Mouse (Mus musculus) limb, embryonic 14.5 days (tissue): ENCODE measurements at regions not wholly inside any gene's neighbourhood (a gene's known extent, or its start where the extent isn't known, plus 50 kb on each side); places are given as distances from the start of the nearest gene placed in this dataset.

Experiments
- ATAC-seq: fragments of 200-750 bp; cut with Nextera tagmentation; 2 replicates; pipeline ENCODE4 v1.8.0; 2017; ENCODE audit warnings: low read depth, moderate number of reproducible peaks, moderate TSS enrichment; ENCODE audit not compliant: low FRiP score
- DNase-seq: peaks from one replicate; pipeline ENCODE4 v3.0.0-alpha.2; 2015; ENCODE audit warnings: low spot score
- H3K27ac ChIP-seq: fragments of 300-500 bp; sonication (generic); replicated peaks from 2 replicates; pipeline ENCODE4 v1.5.1; 2014; ENCODE audit warnings: low read depth, mild to moderate bottlenecking, low read length, moderate library complexity, mixed read lengths
- H3K27me3 ChIP-seq: fragments of 300-500 bp; sonication (generic); 2 replicates; pipeline ENCODE4 v1.6.1; 2014; ENCODE audit warnings: low read length, mixed read lengths; ENCODE audit not compliant: control insufficient read depth, insufficient read depth
- H3K36me3 ChIP-seq: fragments of 300-500 bp; sonication (generic); 2 replicates; pipeline ENCODE4 v1.6.1; 2014; ENCODE audit warnings: mild to moderate bottlenecking, low read length, moderate library complexity, mixed read lengths; ENCODE audit not compliant: control insufficient read depth, insufficient read depth
- H3K4me1 ChIP-seq: fragments of 300-500 bp; sonication (generic); 2 replicates; pipeline ENCODE4 v1.6.1; 2014; ENCODE audit warnings: antibody characterized with exemption, low read length, mixed read lengths; ENCODE audit not compliant: control insufficient read depth, insufficient read depth
- H3K4me2 ChIP-seq: fragments of 300-500 bp; sonication (generic); replicated peaks from 2 replicates; pipeline ENCODE4 v1.6.1; 2014; ENCODE audit warnings: low read depth, mild to moderate bottlenecking, low read length, moderate library complexity; ENCODE audit not compliant: severe bottlenecking
- H3K4me3 ChIP-seq: fragments of 300-500 bp; sonication (generic); replicated peaks from 2 replicates; pipeline ENCODE4 v1.5.1; 2014; ENCODE audit warnings: low read length
- H3K9ac ChIP-seq: fragments of 300-500 bp; sonication (generic); 2 replicates; pipeline ENCODE4 v1.6.1; 2014; ENCODE audit warnings: mild to moderate bottlenecking, low read depth, low read length, moderate library complexity; ENCODE audit not compliant: severe bottlenecking
- H3K9me3 ChIP-seq: fragments of 300-500 bp; sonication (generic); 2 replicates; pipeline ENCODE4 v1.6.1; 2016; ENCODE audit warnings: low read length; ENCODE audit not compliant: control insufficient read depth
- POLR2A ChIP-seq: fragments of 200-500 bp; IDR thresholded peaks from 2 replicates; pipeline ENCODE4 v1.8.0; 2012; ENCODE audit warnings: inconsistent platforms, mild to moderate bottlenecking, moderate library complexity, borderline replicate concordance; ENCODE audit not compliant: insufficient read depth, insufficient read length; ENCODE audit errors: extremely low read depth
- WGBS: fragments of 180-500 bp; shearing (Covaris S2); extraction: QIAGEN DNeasy Blood & Tissue Kit; methylation state at CpG from one replicate; pipeline ENCODE4 v1.1.7; 2014; 5-methylcytosine and 5-hydroxymethylcytosine counted together

DNA sequence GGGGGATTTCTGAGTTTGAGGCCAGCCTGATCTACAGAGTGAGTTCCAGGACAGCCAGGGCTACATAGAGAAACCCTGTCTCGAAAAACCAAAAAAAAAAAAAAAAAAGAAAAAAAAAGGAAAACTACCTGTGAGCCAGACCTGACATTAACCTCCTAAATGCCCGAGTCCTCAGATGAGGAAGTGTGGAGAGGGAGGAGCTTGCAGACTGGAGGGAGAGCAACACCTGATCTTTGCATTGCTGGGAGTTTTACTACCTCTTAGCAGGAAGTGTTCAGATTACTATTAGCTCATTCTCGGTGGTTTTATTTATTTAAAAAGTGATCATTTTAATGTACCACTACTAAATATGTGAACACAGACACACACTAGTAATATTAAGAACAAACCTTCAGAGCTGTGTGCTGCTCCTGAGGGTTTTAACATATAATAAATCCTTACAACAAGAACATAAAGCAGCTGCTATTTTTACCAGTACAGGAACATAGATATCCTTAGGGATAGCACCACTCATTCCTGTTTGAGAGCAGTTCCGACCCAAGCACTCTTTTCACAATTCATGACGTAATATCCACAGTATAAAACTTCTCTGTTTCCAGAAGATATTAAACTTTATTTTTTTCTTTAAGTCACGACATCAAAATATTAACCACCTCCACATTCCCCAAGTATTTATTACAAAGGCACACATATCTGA is 133.7 kb downstream of the Nsun3 start:
- ATAC-seq, result peak; percentile 85

DNA sequence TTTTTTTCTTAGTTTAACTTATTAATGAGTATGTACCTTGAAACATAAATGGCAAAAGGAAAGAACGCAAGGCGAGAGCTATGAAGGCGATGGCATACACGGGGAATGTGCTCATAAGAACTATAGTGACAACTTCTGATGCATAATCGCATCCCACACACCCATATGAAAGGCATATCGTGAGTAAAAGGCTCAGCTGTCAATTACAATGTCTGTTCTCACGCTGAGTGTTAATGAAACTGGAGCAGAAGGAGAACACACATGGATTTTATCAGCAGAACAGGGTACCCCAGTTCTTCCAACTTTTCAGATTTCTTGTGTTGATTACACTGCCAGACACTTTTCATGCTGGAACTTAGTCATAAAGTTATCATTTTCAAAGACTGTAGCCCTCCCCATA is 135.8 kb downstream of the Nsun3 start:
- Histone ChIP-seq H3K36me3 (no peaks in the 10 kb centered on the region), H3K4me3 (no peak overlapping the region), H3K9me3 (no peaks in the 10 kb centered on the region), H3K4me1 (peaks cover 2% of the 10 kb centered on the region; the same call in 1 of the 2 replicates), H3K27me3 (no peaks in the 10 kb centered on the region), H3K27ac (no peak overlapping the region), H3K9ac (no peak overlapping the region), H3K4me2 (no peak overlapping the region)
- no peak for ATAC-seq
- no peak for DNase-seq
- TF ChIP-seq POLR2A, result no peak
- WGBS, result 72% methylated on average over 7 of the region's 7 CpGs

More for the DNA sequence above, 133.7 kb downstream of the Nsun3 start:
- H3K27me3 ChIP-seq, result no peaks in the 10 kb centered on the region
- H3K36me3 ChIP-seq, result no peaks in the 10 kb centered on the region
- H3K4me2 ChIP-seq, result no peak overlapping the region
- no peak overlapping the region for H3K27ac ChIP-seq
- peak; percentile 12 for DNase-seq
- TF ChIP-seq POLR2A, result no peak
- H3K9me3 ChIP-seq, result no peaks in the 10 kb centered on the region
- WGBS, result 33% methylated on average over 6 of the region's 6 CpGs
- no peak overlapping the region for H3K9ac ChIP-seq
- H3K4me1 ChIP-seq, result peaks cover 6% of the 10 kb centered on the region; the same call in 1 of the 2 replicates
- H3K4me3 ChIP-seq, result no peak overlapping the region

DNA sequence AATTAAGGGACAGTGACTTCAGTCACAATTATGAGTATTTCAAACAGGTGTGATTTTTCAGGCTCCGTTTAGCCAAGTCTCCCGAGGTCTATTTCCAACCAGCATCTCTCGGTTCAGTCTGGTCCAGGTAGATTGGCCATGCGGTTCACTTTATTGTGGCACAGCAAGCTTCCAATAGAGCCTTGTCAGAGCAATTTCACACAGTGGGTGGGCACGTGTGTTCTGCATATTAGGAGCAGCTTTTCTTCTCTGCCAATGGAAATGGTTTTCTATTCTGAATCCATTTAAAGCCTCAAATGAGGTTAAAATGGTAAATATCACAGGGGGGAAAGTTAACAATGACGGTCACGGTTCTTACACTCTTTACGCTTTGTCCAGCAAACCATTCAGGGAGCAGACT is 138.3 kb downstream of the Nsun3 start:
- 58% methylated on average over 8 of the region's 8 CpGs for WGBS
- DNase-seq, result no peak
- no peaks in the 10 kb centered on the region for H3K36me3 ChIP-seq

DNA sequence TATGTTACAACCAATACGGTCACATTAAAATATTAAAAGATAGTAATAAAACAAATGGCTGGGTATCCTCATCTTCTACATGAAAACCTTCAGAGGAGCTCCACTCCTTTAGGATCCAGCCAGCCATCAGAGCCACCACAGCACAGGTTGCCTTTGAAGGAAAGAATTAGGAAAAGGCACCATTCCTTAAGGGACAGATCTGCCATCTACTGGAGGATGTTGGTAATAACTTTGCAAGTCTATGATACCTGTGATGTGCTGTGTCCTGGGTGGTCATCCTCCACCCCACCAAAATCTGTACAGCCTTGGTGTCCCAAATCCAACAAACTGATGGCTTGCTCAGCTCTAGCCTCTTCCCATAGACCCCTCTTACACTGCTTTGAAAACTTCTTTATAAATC is 140.5 kb downstream of the Nsun3 start:
- ATAC-seq (peak; percentile 37; the same call in 1 of the 2 replicates), DNase-seq (peak; percentile 40)
- no peaks in the 10 kb centered on the region for H3K4me1 ChIP-seq
- H3K9ac ChIP-seq, result no peak overlapping the region
- no peak overlapping the region for H3K4me3 ChIP-seq
- 78% methylated on average over 1 of the region's 1 CpGs for WGBS
- H3K4me2 ChIP-seq, result no peak overlapping the region
- no peaks in the 10 kb centered on the region for H3K9me3 ChIP-seq
- no peaks in the 10 kb centered on the region for H3K36me3 ChIP-seq
- no peak for TF ChIP-seq POLR2A
- H3K27ac ChIP-seq, result no peak overlapping the region
- H3K27me3 ChIP-seq, result no peaks in the 10 kb centered on the region

More for the DNA sequence above, 138.3 kb downstream of the Nsun3 start:
- no peaks in the 10 kb centered on the region for H3K9me3 ChIP-seq
- no peak overlapping the region for H3K4me2 ChIP-seq
- H3K27me3 ChIP-seq, result no peaks in the 10 kb centered on the region
- peaks cover 2% of the 10 kb centered on the region; the same call in 1 of the 2 replicates for H3K4me1 ChIP-seq
- H3K9ac ChIP-seq, result no peak overlapping the region
- ATAC-seq, result no peak
- no peak for TF ChIP-seq POLR2A
- H3K27ac ChIP-seq, result no peak overlapping the region
- no peak overlapping the region for H3K4me3 ChIP-seq

DNA sequence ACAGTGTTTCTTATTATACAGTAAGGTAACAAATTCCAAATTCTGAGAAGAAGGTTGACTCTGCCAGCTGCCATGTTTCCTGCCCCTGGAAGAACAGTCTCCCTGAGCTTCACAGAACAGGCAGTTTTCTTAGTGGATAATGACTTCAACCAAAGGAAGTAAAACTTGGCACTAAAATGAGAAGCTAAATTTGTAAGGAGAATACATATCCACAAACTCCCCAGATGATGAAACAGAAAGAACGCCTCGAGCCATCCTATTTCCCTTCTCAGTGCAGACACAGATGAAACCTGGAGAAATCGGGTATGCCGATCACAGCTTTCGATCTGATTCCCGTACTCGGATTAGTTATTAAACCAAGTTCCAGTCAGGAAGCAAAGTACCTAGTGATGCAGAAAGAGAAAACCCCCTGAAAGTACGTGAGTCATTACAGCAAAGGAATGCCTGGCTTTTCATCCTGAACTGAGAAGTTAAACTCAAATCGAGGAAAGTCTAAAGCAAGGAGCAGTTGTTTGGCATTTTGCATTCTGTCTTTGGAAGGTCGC is 143.7 kb downstream of the Nsun3 start:
- TF ChIP-seq POLR2A, result no peak
- Histone ChIP-seq H3K27me3 (no peaks in the 10 kb centered on the region), H3K4me3 (no peak overlapping the region), H3K36me3 (no peaks in the 10 kb centered on the region), H3K4me1 (no peaks in the 10 kb centered on the region), H3K27ac (no peak overlapping the region), H3K4me2 (no peak overlapping the region), H3K9me3 (no peaks in the 10 kb centered on the region), H3K9ac (no peak overlapping the region)
- no peak for DNase-seq
- no peak for ATAC-seq
- 83% methylated on average over 10 of the region's 10 CpGs for WGBS

DNA sequence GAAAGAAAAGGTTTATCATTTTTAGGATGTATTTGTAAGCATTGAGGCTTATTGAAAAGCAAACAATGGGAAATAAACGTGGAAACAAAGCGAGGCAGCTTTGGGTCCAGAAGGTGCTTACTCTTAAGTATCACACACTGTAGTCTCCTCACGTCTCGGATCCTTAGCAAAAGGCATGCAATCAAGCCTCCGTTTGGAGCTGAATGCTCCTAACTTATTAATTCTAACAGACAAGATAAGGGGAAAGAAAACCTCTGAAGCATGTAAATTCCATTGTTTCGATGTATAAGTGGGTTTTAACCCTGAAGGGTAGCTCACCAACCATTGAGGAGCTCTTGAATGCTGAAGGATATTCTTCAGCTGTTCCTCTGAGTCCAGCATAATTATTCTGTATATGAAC is 162.7 kb downstream of the Nsun3 start:
- Histone ChIP-seq H3K27ac (no peak overlapping the region), H3K4me3 (no peak overlapping the region), H3K9ac (no peak overlapping the region), H3K27me3 (no peaks in the 10 kb centered on the region), H3K36me3 (no peaks in the 10 kb centered on the region), H3K9me3 (no peaks in the 10 kb centered on the region), H3K4me2 (no peak overlapping the region), H3K4me1 (no peaks in the 10 kb centered on the region)
- ATAC-seq (no peak), DNase-seq (no peak)
- TF ChIP-seq POLR2A, result no peak
- WGBS, result 83% methylated on average over 6 of the region's 6 CpGs
